Comparison of ENCODE assay signal across 20 mouse cellular contexts in the genomic region with DNA sequence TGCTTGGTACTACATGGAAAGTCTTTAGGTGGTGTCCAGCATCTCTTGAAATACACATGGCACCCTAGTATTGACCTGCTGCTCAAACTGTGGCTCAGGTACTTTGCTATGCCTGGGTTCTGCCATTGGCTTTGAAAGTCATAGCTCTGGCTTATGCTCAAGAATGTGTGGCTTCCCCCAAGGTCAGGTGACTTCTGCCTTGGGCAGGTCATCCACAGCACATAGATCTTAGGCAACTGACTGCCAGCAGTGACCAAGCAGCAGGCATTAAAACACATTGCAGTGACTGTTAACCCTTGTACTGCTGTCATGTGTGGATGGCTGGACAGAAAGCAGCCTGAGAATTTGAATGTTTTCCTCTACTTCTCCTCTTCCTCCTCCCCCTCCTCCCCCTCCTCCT. TPM values are rescaled to one million over a fixed set of nuclear protein-coding genes. Genes with fewer than 3 reads are reported as not detected.
A peak's percentile ranks its signal among the peaks of the same experiment; 100 is the strongest.
DNase-seq lines count a peak whose midpoint lies in the region; ATAC-seq lines count a peak whose summit lies in the region.
"Had no signal": no experiment of that assay in that cellular context is flagged by ENCODE, and none has a peak within 500 bp of the region (broad histone marks: within the 10 kb centered on the region; RNA-seq: fewer than 3 reads in every experiment).

No protein-coding gene starts in this region.

- peak; percentile 17 to 27 for DNase-seq in heart, postnatal 10 days
- no peak for DNase-seq in heart, postnatal 14 days
- peak; percentile 44 for DNase-seq in 3134 (ENCODE audit: extremely low read depth, insufficient read length, low spot score)
- peak; percentile 67 for DNase-seq in adrenal gland, adult 8-10 months
- DNase-seq in kidney, postnatal 14 days = peak; percentile 4
- DNase-seq in layer of hippocampus, adult 18-20 months (ENCODE audit: low spot score in 2 of 2) = no peak
- no peak for DNase-seq in hindbrain, embryonic 11.5 days (ENCODE audit: low spot score)
- DNase-seq: cerebellum, adult 9-10 months; lung, adult 2 months; right cerebral cortex, postnatal 4 days; thymus, postnatal 4 days had no signal

- H3K4me1 ChIP-seq in hindbrain, embryonic 11.5 days (replicated peaks; ENCODE audit: control insufficient read depth, insufficient read depth, low read length) = no peaks in the 10 kb centered on the region
- H3K4me1 ChIP-seq: forebrain, embryonic 10.5 days; limb, embryonic 10.5 days; midbrain, embryonic 15.5 days had no signal

- no peak for ATAC-seq in hindbrain, embryonic 11.5 days (ENCODE audit: low FRiP score)
- ATAC-seq: midbrain, embryonic 15.5 days had no signal

- no peak overlapping the region for H3K27ac ChIP-seq in hindbrain, embryonic 11.5 days (ENCODE audit: low read depth, low read length)
- H3K27ac ChIP-seq: forebrain, embryonic 10.5 days; heart, adult 2 months; layer of hippocampus, adult 2 months; limb, embryonic 10.5 days; midbrain, embryonic 15.5 days had no signal

- no peak overlapping the region for H3K4me3 ChIP-seq in hindbrain, embryonic 11.5 days (ENCODE audit: low read depth, low read length)
- H3K4me3 ChIP-seq: forebrain, embryonic 10.5 days; heart, adult 2 months; layer of hippocampus, adult 2 months; limb, embryonic 10.5 days; megakaryocyte, embryonic 14.5 days; midbrain, embryonic 15.5 days had no signal

- H3K9ac ChIP-seq in hindbrain, embryonic 11.5 days (ENCODE audit: low read depth, low read length) = no peak overlapping the region
- H3K9ac ChIP-seq: midbrain, embryonic 15.5 days had no signal

- H3K4me2 ChIP-seq in hindbrain, embryonic 11.5 days (replicated peaks; ENCODE audit: low read depth, low read length) = no peak overlapping the region
- H3K4me2 ChIP-seq: liver, embryonic 11.5 days; midbrain, embryonic 15.5 days had no signal

- intact Hi-C loops in heart, postnatal 10 days (cut with DNase I) = no loop called here
- intact Hi-C loops in heart, postnatal 14 days (cut with DNase I) = no loop called here

- H3K27me3 ChIP-seq in hindbrain, embryonic 11.5 days (ENCODE audit: control insufficient read depth, insufficient read depth, low read length) = no peaks in the 10 kb centered on the region
- H3K27me3 ChIP-seq: megakaryocyte, embryonic 14.5 days; midbrain, embryonic 15.5 days had no signal

- H3K9me3 ChIP-seq in hindbrain, embryonic 11.5 days (ENCODE audit: control insufficient read depth, low read length) = no peaks in the 10 kb centered on the region
- H3K9me3 ChIP-seq: forebrain, embryonic 10.5 days; limb, embryonic 10.5 days; megakaryocyte, embryonic 14.5 days; midbrain, embryonic 15.5 days had no signal

- H3K36me3 ChIP-seq in hindbrain, embryonic 11.5 days (ENCODE audit: control insufficient read depth, insufficient read depth, low read length) = peaks cover 11% of the 10 kb centered on the region; the same call in 1 of the 2 replicates

RNA-seq across cellular contexts. Expression of a gene that starts 17.3 kb away (rescaled TPM):
- total RNA-seq in heart, postnatal 10 days (2021) = 10 to 100 TPM; 15.5 to 16.1 TPM
- total RNA-seq in heart, postnatal 14 days (2021) = 10 to 100 TPM; 15.0 to 15.3 TPM
- total RNA-seq in adrenal gland, adult 8-10 months (2022) = 10 to 100 TPM; 19.6 to 24.8 (median 23.1) TPM
- 10 to 100 TPM; 12.6 to 13.3 TPM for total RNA-seq in layer of hippocampus, adult 18-20 months (2021)
- 44.7 and 46.8 TPM in 2 replicates for polyA plus RNA-seq in hindbrain, embryonic 11.5 days (2014; fragmentation: Nextera tagmentation; extraction: Ambion mirVana)

RNA-seq across cellular contexts. Expression of a gene that starts 27.2 kb away (rescaled TPM):
- total RNA-seq in heart, postnatal 10 days (2021) = not detected
- total RNA-seq in heart, postnatal 14 days (2021) = under 1 TPM; 0.05 to 0.29 TPM
- 1 to 10 TPM; 4.4 to 8.6 (median 5.8) TPM for total RNA-seq in adrenal gland, adult 8-10 months (2022)
- total RNA-seq in layer of hippocampus, adult 18-20 months (2021) = 10 to 100 TPM; 15.9 to 18.5 TPM
- polyA plus RNA-seq in hindbrain, embryonic 11.5 days (2014; fragmentation: Nextera tagmentation; extraction: Ambion mirVana) = 0.24 and 0.29 TPM in 2 replicates
- total RNA-seq: gastrocnemius, adult 8-10 months had no signal

RNA-seq across cellular contexts. Expression of a gene that starts 52.0 kb away (rescaled TPM):
- total RNA-seq in heart, postnatal 10 days (2021) = 10 to 100 TPM; 20.1 to 21.8 TPM
- 10 to 100 TPM; 18.0 to 18.1 TPM for total RNA-seq in heart, postnatal 14 days (2021)
- 10 to 100 TPM; 19.5 to 32.3 (median 29.5) TPM for total RNA-seq in adrenal gland, adult 8-10 months (2022)
- total RNA-seq in layer of hippocampus, adult 18-20 months (2021) = 10 to 100 TPM; 37.7 to 37.8 TPM
- polyA plus RNA-seq in hindbrain, embryonic 11.5 days (2014; fragmentation: Nextera tagmentation; extraction: Ambion mirVana) = 19.4 and 22.0 TPM in 2 replicates

RNA-seq across cellular contexts. Expression of a gene that starts 59.7 kb away (rescaled TPM):
- under 1 TPM; 0.41 to 0.47 TPM for total RNA-seq in heart, postnatal 10 days (2021)
- under 1 TPM; 0.31 to 0.32 TPM for total RNA-seq in heart, postnatal 14 days (2021)
- total RNA-seq in adrenal gland, adult 8-10 months (2022) = 1 to 10 TPM; 5.2 to 8.5 (median 6.6) TPM
- total RNA-seq in layer of hippocampus, adult 18-20 months (2021) = 10 to 100 TPM; 74.2 to 76.4 TPM
- polyA plus RNA-seq in hindbrain, embryonic 11.5 days (2014; fragmentation: Nextera tagmentation; extraction: Ambion mirVana) = 7.0 and 7.9 TPM in 2 replicates
- total RNA-seq: neutrophil, adult 5-6 weeks had no signal

Comparison
In these comparisons a context has a peak if more than half of its experiments do, and no peak if none do; other contexts are left out.
1. DNase-seq: peak in heart, postnatal 10 days (2 of 2), 3134 (single experiment), adrenal gland, adult 8-10 months (single experiment) and kidney, postnatal 14 days (single experiment); none in heart, postnatal 14 days (0 of 2), layer of hippocampus, adult 18-20 months (0 of 2) and hindbrain, embryonic 11.5 days (single experiment).
2. RNA of a gene that starts 27.2 kb away (total RNA-seq): 15.9 to 18.5 TPM in layer of hippocampus, adult 18-20 months and 4.4 to 8.6 TPM in adrenal gland, adult 8-10 months; 0.05 to 0.29 TPM in heart, postnatal 14 days and not detected in heart, postnatal 10 days; every median in the first group is over 4 times any median in the second.